Mouse (Mus musculus) lung, embryonic 15.5 days (tissue): ENCODE results near the gene Mvb12a. TPM values are rescaled to one million over a fixed set of nuclear protein-coding genes. Genes with fewer than 3 reads are reported as not detected.

Experiments
- ATAC-seq: fragments of 200-750 bp; cut with Nextera tagmentation; 2 replicates; pipeline ENCODE4 v1.8.0; 2017; ENCODE audit warnings: moderate number of reproducible peaks, borderline replicate concordance; ENCODE audit not compliant: low FRiP score, low TSS enrichment; ENCODE audit errors: extremely low read depth
- H3K27ac ChIP-seq: fragments of 300-500 bp; sonication (generic); 2 replicates; pipeline ENCODE4 v1.5.1; 2015; ENCODE audit warnings: moderate library complexity, mild to moderate bottlenecking, inconsistent platforms
- H3K27me3 ChIP-seq: fragments of 300-500 bp; sonication (generic); 2 replicates; pipeline ENCODE4 v1.6.1; 2015; ENCODE audit warnings: inconsistent platforms
- H3K36me3 ChIP-seq: fragments of 300-500 bp; sonication (generic); 2 replicates; pipeline ENCODE4 v1.6.1; 2015; ENCODE audit warnings: inconsistent platforms
- H3K4me1 ChIP-seq: fragments of 300-500 bp; sonication (generic); 2 replicates; pipeline ENCODE4 v1.6.1; 2015; ENCODE audit warnings: inconsistent platforms
- H3K4me2 ChIP-seq: fragments of 300-500 bp; sonication (generic); 2 replicates; pipeline ENCODE4 v1.6.1; 2015; ENCODE audit warnings: inconsistent platforms, mild to moderate bottlenecking, moderate library complexity
- H3K4me3 ChIP-seq: fragments of 300-500 bp; sonication (generic); 2 replicates; pipeline ENCODE4 v1.5.1; 2015; ENCODE audit warnings: mild to moderate bottlenecking, inconsistent platforms
- H3K9ac ChIP-seq: fragments of 300-500 bp; sonication (generic); 2 replicates; pipeline ENCODE4 v1.6.1; 2015; ENCODE audit warnings: inconsistent platforms
- H3K9me3 ChIP-seq: fragments of 300-500 bp; sonication (generic); 2 replicates; pipeline ENCODE4 v1.6.1; 2016; ENCODE audit warnings: inconsistent platforms
- WGBS: fragments of 180-500 bp; shearing (Covaris S2); methylation state at CpG from one replicate; pipeline ENCODE4 v1.1.7; 2015; 5-methylcytosine and 5-hydroxymethylcytosine counted together
- polyA plus RNA-seq: library from polyadenylated mRNA; unstranded; fragments of >200 nt; fragmentation: Nextera tagmentation; extraction: Ambion mirVana; gene quantifications from 2 replicates; pipeline ENCODE4 v1.2.1, GENCODE M21; 2015

Gene Mvb12a
- polyA plus RNA-seq, 1 experiment from 2014 or later, result 95.2 TPM

DNA sequence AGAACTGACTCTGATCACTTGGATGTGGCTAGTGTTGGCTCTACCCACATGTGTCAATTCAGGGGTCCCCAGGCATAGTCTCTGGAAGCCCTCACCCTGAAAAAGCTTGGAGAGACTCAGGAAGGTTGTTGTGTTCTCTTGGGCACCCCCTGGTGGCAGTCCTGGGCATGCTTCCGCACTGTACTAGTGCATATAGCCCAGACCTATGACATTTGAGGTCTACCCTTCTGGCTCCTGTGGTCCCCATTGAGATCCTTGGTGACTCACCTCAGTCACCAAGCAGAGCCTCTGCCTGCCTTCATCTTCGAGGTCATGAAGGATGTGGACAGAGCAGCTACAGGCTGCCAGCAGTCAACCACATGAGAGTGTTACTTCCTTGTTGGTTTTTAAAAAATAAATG is 44.2 kb downstream of the Mvb12a start:
- no peak for ATAC-seq
- H3K4me3 ChIP-seq, result no peak overlapping the region
- peaks cover 6% of the 10 kb centered on the region for H3K4me1 ChIP-seq
- no peaks in the 10 kb centered on the region for H3K27me3 ChIP-seq
- no peak overlapping the region for H3K27ac ChIP-seq
- no peaks in the 10 kb centered on the region for H3K9me3 ChIP-seq
- 72% methylated on average over 2 of the region's 2 CpGs for WGBS
- H3K36me3 ChIP-seq, result peaks cover 7% of the 10 kb centered on the region; the same call in 1 of the 2 replicates
- no peak overlapping the region for H3K4me2 ChIP-seq
- no peak overlapping the region for H3K9ac ChIP-seq

DNA sequence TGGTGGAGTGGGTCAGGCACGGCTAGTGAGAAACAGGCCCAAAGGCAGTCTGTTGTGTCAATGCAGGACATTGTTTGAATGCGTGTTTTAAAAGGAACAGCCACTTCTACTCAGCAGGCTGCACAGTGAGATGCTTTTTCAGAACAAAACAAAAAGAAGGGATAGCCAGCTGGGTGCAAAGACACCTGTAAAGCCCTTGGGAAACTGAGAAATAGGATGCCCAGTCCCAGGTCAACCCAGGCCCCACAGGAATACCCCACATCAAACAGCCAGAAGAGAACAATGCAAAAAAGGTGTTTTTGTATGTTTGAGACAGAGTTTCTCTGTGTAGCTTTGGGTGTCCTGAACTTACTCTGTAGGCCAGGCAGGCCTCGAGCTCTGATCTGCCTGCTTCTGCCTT is 46.0 kb downstream of the Mvb12a start:
- no peaks in the 10 kb centered on the region for H3K27me3 ChIP-seq
- ATAC-seq, result no peak
- 61% methylated on average over 3 of the region's 3 CpGs for WGBS
- H3K4me2 ChIP-seq, result no peak overlapping the region
- peaks cover 7% of the 10 kb centered on the region; the same call in 1 of the 2 replicates for H3K36me3 ChIP-seq
- H3K27ac ChIP-seq, result no peak overlapping the region
- no peak overlapping the region for H3K9ac ChIP-seq
- H3K9me3 ChIP-seq, result no peaks in the 10 kb centered on the region
- H3K4me3 ChIP-seq, result no peak overlapping the region
- peaks cover 17% of the 10 kb centered on the region for H3K4me1 ChIP-seq

GRCm38 (mm10) chr8:71591017-71591416 is 48.3 kb downstream of the Mvb12a start:
- peak overlapping the region; percentile 72 for H3K4me3 ChIP-seq
- no peak for ATAC-seq
- H3K9me3 ChIP-seq, result no peaks in the 10 kb centered on the region
- 13% methylated on average over 5 of the region's 5 CpGs for WGBS
- no peak overlapping the region for H3K27ac ChIP-seq
- no peaks in the 10 kb centered on the region for H3K27me3 ChIP-seq
- peak overlapping the region; percentile 83 for H3K9ac ChIP-seq
- peak overlapping the region; percentile 89 for H3K4me2 ChIP-seq
- no peaks in the 10 kb centered on the region; the same call in 1 of the 2 replicates for H3K36me3 ChIP-seq
- H3K4me1 ChIP-seq, result peaks cover 21% of the 10 kb centered on the region

DNA sequence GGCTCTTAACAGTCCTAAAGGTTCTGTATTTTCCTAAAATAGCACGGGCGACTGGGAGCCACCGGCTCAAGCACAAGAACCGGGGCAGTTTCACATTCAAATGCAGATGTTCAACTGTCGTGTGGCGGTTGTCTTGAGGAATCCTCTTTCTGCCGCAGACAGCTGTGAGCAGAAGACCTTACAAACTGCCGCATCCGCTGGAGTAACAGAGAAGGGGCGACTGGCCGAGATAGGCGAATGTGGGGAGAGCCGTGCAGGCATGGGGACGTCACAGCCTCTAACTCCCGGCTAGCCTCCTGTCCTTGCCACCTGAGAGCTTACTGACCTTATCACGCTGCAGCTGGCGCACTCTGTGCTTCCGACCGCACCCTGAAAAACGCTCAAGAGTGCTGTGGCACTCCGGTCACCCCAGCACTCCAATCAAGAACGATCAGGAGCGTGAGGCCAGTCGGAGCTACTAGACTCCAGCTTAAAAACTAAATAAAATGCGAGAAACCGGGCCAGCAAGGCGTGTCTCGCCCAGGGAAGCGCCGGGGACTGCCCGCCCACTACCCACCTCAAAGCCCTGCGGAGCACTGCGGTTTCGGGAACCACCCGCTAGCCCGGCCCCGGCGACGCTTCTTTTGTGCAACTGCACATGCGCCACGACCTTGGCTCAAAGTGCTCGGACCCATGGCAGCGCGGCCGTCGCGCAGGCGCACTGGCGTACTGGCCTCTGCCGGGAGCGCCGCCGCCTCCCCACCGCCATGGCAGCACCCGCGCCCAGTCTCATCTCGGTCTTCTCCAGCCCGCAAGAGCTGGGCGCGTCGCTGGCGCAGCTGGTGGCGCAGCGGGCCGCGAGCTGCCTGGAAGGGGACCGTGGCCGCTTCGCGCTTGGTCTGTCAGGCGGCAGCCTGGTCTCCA is 49.0 kb downstream of the Mvb12a start, which contains the start of gene Pgls:
Gene Pgls (plus strand): TSS at position 706 of the 903 bp plus-strand sequence.
- ATAC-seq, result peak; percentile 93
- peak within 1 kb of the TSS; percentile 89 for H3K4me2 ChIP-seq
- peaks cover 28% of the 10 kb centered on the region for H3K4me1 ChIP-seq
- no peaks in the 10 kb centered on the region; the same call in 1 of the 2 replicates for H3K36me3 ChIP-seq
- H3K9ac ChIP-seq, result peak within 1 kb of the TSS; percentile 83
- WGBS, result under 1% methylated on average over 71 of the region's 71 CpGs
- H3K27ac ChIP-seq, result peak within 1 kb of the TSS; percentile 98
- no peaks in the 10 kb centered on the region for H3K27me3 ChIP-seq
- no peaks in the 10 kb centered on the region for H3K9me3 ChIP-seq
- H3K4me3 ChIP-seq, result peak within 1 kb of the TSS; percentile 72

DNA sequence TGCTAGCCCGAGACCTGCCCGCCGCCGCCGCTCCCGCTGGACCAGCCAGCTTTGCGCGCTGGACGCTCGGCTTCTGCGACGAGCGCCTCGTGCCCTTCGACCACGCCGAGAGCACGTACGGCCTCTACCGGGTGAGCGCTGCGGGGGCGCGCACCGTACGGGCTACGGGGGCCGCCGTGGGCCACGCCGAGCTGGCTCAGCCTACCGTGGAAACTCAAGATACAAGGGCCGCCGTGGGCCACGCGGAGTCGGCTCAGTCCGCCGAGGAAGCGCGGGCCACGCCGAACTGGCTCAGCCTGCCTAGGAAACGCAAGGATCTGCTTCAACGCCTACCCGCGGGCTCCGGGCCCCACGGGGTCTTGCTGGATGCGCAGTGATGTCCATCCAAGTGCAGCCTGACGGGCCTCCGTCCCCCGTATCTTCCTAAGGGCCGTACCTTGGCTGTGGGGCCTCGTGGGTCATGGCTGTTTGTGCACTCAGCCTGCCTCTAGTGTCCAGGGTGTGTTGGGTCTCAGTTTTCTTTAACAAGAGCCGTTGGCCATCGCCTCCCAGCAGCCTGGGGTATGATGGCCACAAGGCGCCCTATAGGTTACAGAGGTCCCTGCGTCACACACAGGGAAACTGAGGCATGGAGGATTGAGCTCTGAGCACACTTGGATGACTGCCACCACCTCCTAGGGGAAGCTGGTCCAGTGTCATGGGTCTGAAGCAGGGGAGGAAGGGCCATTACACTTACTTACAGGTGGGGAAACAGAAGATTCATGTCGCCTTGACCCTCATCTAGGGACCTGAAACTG is 49.9 kb downstream of the Mvb12a start:
- peak overlapping the region; percentile 83 for H3K9ac ChIP-seq
- H3K36me3 ChIP-seq, result no peaks in the 10 kb centered on the region; the same call in 1 of the 2 replicates
- ATAC-seq, result peak; percentile 73
- 3% methylated on average over 60 of the region's 60 CpGs for WGBS
- peak overlapping the region; percentile 98 for H3K27ac ChIP-seq
- no peaks in the 10 kb centered on the region for H3K9me3 ChIP-seq
- peaks cover 28% of the 10 kb centered on the region for H3K4me1 ChIP-seq
- peak overlapping the region; percentile 89 for H3K4me2 ChIP-seq
- H3K27me3 ChIP-seq, result no peaks in the 10 kb centered on the region
- H3K4me3 ChIP-seq, result peak overlapping the region; percentile 72

- Histone ChIP-seq H3K4me1 (peaks cover 28% of the 10 kb centered on the region), H3K27me3 (no peaks in the 10 kb centered on the region), H3K4me2 (peak overlapping the region; percentile 89; the same call in 1 of the 2 replicates), H3K4me3 (peak overlapping the region; percentile 72; the same call in 1 of the 2 replicates), H3K27ac (no peak overlapping the region), H3K9me3 (no peaks in the 10 kb centered on the region), H3K36me3 (no peaks in the 10 kb centered on the region; the same call in 1 of the 2 replicates), H3K9ac (no peak overlapping the region)
- 88% methylated on average over 8 of the region's 8 CpGs for WGBS
- no peak for ATAC-seq
These were observed 51.0 kb downstream of the Mvb12a start for GRCm38 (mm10) chr8:71593556-71594323.

DNA sequence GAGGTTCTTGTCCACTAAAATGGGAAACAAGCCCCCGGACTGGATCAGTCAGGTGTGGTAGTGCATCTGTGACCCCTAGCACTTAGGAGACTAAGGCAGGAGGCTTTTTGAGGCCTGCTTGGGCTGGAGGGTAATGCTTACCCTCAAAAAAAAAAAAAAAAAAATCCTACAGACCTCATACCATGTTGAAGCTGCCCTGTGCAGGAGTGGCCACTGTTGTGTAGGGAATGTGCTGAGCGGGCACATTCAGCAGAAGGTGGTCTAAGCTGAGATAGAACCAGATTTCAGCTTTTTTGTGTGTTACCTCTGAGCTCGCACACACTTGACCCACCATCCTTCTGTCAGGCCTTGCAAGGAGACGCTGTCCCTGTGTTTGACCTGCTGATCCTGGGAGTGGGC is 51.6 kb downstream of the Mvb12a start:
- H3K27ac ChIP-seq, result no peak overlapping the region
- H3K9me3 ChIP-seq, result no peaks in the 10 kb centered on the region
- H3K9ac ChIP-seq, result no peak overlapping the region
- WGBS, result 86% methylated on average over 4 of the region's 4 CpGs
- H3K4me3 ChIP-seq, result no peak overlapping the region
- ATAC-seq, result no peak
- H3K27me3 ChIP-seq, result no peaks in the 10 kb centered on the region
- H3K4me1 ChIP-seq, result peaks cover 28% of the 10 kb centered on the region
- H3K36me3 ChIP-seq, result no peaks in the 10 kb centered on the region; the same call in 1 of the 2 replicates
- H3K4me2 ChIP-seq, result no peak overlapping the region

- peaks cover 28% of the 10 kb centered on the region for H3K4me1 ChIP-seq
- H3K36me3 ChIP-seq, result no peaks in the 10 kb centered on the region; the same call in 1 of the 2 replicates
- H3K27me3 ChIP-seq, result no peaks in the 10 kb centered on the region
- WGBS, result 6% methylated on average over 27 of the region's 27 CpGs
- no peak overlapping the region for H3K4me3 ChIP-seq
- no peak overlapping the region for H3K9ac ChIP-seq
- no peak overlapping the region for H3K27ac ChIP-seq
- H3K4me2 ChIP-seq, result no peak overlapping the region
- ATAC-seq, result no peak
- H3K9me3 ChIP-seq, result no peaks in the 10 kb centered on the region
These were observed 53.1 kb downstream of the Mvb12a start for GRCm38 (mm10) chr8:71595862-71596261.

DNA sequence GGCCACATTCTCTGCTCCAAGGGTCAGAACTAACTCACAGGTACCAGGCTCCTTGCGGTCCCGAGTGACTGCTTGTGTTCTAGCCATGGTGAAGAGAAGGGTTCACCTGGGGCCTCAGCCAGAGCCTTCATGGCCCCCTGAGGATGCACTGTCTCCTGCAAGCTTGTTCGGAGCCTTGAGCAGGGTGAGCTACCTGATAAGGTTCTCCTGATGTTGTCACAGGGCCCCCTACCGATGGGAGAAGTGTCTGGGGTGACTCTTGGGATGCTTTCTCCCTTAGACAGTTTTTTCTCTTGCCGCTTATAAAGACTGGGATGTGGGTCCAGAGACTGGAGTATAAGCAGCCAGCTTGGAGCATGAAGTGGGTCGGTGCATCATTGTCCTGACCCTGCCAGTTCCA is 53.7 kb downstream of the Mvb12a start:
- Histone ChIP-seq H3K36me3 (no peaks in the 10 kb centered on the region; the same call in 1 of the 2 replicates), H3K9ac (no peak overlapping the region), H3K4me1 (peaks cover 22% of the 10 kb centered on the region), H3K4me2 (no peak overlapping the region), H3K9me3 (no peaks in the 10 kb centered on the region), H3K27ac (no peak overlapping the region), H3K27me3 (peaks cover 2% of the 10 kb centered on the region; the same call in 1 of the 2 replicates), H3K4me3 (no peak overlapping the region)
- 52% methylated on average over 6 of the region's 6 CpGs for WGBS
- ATAC-seq, result no peak

GRCm38 (mm10) chr8:71596798-71597197 is 54.1 kb downstream of the Mvb12a start:
- Histone ChIP-seq H3K9me3 (no peaks in the 10 kb centered on the region), H3K36me3 (no peaks in the 10 kb centered on the region; the same call in 1 of the 2 replicates), H3K4me1 (peaks cover 22% of the 10 kb centered on the region), H3K4me2 (no peak overlapping the region), H3K9ac (no peak overlapping the region), H3K4me3 (no peak overlapping the region), H3K27me3 (peaks cover 6% of the 10 kb centered on the region), H3K27ac (no peak overlapping the region)
- WGBS, result 83% methylated on average over 4 of the region's 4 CpGs
- ATAC-seq, result no peak

- WGBS, result 83% methylated on average over 3 of the region's 3 CpGs
- Histone ChIP-seq H3K36me3 (no peaks in the 10 kb centered on the region; the same call in 1 of the 2 replicates), H3K4me3 (no peak within 1 kb of the TSS), H3K4me1 (peaks cover 28% of the 10 kb centered on the region), H3K9me3 (no peaks in the 10 kb centered on the region), H3K9ac (no peak within 1 kb of the TSS), H3K27ac (no peak within 1 kb of the TSS), H3K4me2 (no peak within 1 kb of the TSS), H3K27me3 (peaks cover 13% of the 10 kb centered on the region)
- no peak for ATAC-seq
These were observed 54.7 kb downstream of the Mvb12a start, which contains the start of gene Fam129c for GRCm38 (mm10) chr8:71597451-71597850. Gene Fam129c, plus strand, starts transcription at chr8:71597648.
